Mouse (Mus musculus) ES-Bruce4 (cell line): ENCODE results near the gene Mitf.

Experiments
- CTCF ChIP-seq: IDR thresholded peaks from one replicate; pipeline ENCODE4 v1.8.1; 2011; ENCODE audit warnings: low read depth, low read length
- EP300 ChIP-seq: IDR thresholded peaks from 2 replicates; pipeline ENCODE4 v1.6.1; 2011; ENCODE audit warnings: low read depth, low read length; ENCODE audit not compliant: insufficient read depth
- POLR2A ChIP-seq: IDR thresholded peaks from one replicate; pipeline ENCODE4 v1.8.1; 2011; ENCODE audit warnings: low read length; ENCODE audit not compliant: insufficient read depth

GRCm38 (mm10) chr6:97929466-97929865, 122.6 kb downstream of the Mitf start:
- no peak for TF ChIP-seq CTCF
- TF ChIP-seq EP300 = no peak
- TF ChIP-seq POLR2A = no peak
